Mouse (Mus musculus): ENCODE data around the gene Sntg2.
A peak's percentile ranks its signal among the peaks of the same experiment; 100 is the strongest.

DNA sequence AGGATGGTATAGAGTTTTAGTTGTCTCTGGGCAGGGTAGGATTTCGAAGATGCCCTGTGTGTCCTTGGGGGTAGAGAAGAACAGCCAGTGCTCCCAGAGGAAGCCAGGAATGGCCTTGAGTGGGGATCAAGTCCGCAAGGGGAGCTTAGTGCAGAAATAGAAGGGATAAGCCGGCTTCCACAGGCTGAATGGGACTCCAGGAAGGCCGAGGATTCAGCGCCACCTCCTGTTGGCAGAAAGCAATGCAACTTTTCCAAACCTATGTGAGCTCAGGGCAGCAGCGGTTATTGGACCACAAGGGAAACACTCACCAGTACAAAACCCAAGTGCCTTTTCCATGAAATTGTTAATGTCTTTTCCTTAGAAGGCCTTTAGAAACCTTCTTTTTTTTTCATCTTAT is 3.4 kb downstream of the Sntg2 start:
- TF ChIP-seq POLR2A (IDR thresholded peaks at IDR 0.05; ENCODE audit: extremely low read depth, insufficient read depth, low read length) (no peak), CTCF (IDR thresholded peaks at IDR 0.05; ENCODE audit: extremely low read depth, insufficient read depth, low read length) (peak; percentile 93)

Data from cortical plate, adult 2 months (tissue).